Mouse (Mus musculus): ENCODE measurements around the gene Dnpep.

Dnpep gene

DNA sequence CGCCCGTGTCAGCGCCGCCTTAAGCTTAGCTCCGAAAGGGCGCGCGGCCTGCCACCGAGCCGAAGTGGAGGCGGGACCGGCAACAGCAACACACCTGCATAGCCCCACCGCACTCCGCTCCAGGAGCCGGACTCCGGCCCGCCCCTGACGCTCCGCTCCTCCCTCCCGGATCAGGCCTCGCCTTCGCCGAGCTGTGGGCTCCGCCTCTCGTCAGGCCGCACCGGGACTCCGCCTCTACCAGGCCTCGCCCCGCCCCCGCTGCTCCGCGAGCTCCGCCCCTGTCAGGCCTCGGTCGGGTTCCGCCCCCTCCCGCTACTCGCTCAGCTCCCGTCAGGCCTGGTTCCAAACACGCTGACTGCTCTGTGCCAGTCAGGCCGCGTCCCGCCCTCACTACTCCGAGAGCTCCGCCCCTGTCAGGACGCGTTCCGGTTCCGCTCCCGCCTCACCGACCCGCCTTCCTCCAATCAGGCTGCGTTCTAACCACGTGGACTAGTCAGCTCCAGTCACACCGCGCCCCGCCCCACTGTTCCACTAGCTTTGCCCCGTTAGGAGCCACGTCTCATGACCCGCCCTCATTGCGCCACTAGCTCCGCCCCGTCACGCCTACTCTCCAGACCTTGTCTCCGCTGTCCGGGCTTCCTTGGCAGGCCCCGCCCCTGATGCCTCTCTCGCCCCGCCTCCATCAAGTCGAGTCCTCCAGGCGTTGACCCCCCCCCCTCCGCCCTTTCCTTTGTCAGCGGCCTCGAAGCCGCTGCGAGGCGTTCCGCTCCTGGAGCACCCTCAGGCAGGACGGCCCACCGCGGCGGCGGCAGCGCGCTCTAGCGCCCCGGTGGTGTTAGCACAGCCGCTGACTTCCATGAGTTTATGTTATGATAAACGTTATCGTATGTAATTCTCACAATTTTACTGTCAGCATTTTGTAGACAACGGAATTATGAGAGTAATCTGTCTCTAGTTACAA, at the start of gene Dnpep:
Gene Dnpep (minus strand): TSS at position 750 of the 961 bp plus-strand sequence.
- peak; percentile 100 for DNase-seq

DNA sequence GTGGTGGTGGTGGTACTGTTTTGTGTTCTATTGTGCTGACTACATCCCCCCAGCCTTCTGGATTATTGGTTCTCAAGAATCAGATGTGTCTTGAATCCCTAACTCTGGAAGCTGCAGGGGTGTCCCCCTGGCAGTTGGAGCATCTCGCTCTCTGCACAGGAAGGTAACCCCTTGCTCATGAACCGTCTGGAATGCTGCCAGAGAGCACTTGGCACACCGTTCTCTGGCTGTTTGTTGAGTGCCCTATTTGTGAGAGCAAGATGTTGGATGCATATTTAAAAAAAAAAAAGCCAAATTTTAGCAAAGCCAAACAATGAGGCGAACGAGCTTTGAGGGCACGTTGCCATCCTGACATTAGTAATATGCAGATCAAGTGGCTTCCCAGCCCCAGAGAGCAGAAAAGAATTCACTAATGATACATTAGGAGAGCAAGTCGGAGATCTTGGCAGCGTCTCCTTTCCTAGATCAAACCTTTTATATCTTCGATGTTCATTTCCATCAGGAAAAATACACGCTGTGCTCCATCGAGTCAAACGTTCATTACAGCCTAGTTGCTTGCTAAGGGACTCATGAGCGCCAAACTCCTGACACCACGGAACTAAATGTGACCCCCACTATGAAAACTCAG, 47.8 kb upstream of the Dnpep start:
- DNase-seq, result no peak

DNA sequence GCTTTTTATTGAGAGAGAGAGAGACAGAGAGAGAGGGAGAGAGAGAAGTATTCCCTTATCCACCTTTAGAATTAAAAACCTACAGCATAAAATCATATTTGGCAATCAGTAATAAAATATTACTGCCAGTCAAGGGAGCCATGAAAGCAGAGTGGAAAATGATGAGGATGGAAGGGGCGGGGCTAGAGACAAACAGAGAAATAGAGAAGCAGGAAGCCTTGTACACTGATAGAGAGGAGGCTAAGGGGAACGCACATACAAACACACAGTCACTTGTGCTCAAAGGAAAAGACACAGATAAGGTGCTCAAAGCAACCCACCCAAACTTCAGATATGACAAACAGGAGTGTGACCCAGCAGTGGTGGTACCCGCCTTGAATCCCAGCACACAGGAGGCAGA, 46.1 kb upstream of the Dnpep start:
- no peak for DNase-seq

DNA sequence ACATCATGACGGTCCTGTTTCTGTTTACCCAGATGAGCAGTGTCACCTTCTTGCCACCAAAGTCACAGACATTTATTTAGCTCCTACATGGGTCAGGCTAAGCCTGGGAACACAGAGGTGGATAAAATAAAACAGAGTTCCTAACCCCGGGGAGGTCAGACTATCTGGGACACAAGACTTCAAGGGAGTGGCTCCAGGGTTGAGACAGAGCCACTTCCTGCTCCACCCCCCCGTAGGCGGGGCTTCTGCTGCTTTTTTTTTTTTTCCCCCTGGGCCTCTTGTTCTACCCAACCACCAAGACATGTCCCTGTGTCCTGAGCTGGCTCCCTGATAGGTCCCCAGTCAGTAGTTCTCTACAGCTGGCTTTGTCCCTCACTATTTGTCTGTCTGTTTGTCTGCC, 44.0 kb upstream of the Dnpep start:
- DNase-seq, result no peak

DNA sequence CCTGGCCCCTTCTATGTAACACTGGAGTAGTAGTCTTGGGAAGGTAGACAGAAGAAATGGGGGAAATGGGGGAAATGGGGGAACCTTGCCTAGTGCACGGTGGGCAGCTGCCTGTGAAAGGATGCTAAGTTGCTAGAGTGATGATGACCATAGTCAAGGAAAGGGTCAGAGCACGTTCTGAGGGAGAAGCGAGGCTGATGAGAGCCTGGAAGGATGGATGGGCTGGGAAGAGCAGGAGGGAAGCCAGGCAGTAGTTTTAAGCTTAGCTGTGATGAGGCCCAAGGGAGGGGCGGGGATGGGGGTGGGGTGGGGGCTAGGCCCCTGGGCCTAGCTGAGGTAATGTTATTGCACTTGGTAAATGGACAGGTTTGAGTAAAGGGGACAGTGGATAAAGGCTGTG, 43.3 kb upstream of the Dnpep start:
- no peak for DNase-seq

DNA sequence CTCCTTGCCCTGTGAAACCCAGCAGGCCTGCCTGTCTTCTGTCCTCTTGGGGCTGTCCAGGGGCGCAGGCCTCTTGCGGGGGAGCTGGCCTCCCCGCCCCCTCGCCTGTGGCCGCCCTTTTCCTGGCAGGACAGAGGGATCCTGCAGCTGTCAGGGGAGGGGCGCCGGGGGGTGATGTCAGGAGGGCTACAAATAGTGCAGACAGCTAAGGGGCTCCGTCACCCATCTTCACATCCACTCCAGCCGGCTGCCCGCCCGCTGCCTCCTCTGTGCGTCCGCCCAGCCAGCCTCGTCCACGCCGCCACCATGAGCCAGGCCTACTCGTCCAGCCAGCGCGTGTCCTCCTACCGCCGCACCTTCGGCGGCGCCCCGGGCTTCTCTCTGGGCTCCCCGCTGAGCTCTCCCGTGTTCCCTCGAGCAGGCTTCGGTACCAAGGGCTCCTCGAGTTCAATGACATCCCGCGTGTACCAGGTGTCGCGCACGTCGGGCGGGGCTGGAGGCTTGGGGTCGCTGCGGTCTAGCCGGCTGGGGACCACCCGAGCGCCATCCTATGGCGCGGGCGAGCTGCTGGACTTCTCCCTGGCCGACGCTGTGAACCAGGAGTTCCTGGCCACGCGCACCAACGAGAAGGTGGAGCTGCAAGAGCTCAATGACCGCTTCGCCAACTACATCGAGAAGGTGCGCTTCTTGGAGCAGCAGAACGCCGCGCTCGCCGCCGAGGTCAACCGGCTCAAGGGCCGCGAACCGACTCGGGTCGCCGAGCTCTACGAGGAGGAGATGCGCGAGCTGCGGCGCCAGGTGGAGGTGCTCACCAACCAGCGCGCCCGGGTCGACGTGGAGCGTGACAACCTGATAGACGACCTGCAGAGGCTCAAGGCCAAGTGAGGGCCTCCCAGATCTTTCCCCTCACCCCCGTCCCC, 42.6 kb upstream of the Dnpep start, which contains the start of gene Des:
Gene Des (plus strand): TSS at position 218 of the 920 bp plus-strand sequence.
- DNase-seq, result peak; percentile 73

DNA sequence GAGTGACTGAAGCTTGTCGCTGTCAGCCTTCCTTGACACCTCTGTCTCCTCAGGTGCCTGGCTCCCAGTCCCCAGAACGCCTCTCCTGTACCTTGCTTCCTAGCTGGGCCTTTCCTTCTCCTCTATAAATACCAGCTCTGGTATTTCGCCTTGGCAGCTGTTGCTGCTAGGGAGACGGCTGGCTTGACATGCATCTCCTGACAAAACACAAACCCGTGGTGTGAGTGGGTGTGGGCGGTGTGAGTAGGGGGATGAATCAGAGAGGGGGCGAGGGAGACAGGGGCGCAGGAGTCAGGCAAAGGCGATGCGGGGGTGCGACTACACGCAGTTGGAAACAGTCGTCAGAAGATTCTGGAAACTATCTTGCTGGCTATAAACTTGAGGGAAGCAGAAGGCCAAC, 41.6 kb upstream of the Dnpep start:
- DNase-seq, result no peak

DNA sequence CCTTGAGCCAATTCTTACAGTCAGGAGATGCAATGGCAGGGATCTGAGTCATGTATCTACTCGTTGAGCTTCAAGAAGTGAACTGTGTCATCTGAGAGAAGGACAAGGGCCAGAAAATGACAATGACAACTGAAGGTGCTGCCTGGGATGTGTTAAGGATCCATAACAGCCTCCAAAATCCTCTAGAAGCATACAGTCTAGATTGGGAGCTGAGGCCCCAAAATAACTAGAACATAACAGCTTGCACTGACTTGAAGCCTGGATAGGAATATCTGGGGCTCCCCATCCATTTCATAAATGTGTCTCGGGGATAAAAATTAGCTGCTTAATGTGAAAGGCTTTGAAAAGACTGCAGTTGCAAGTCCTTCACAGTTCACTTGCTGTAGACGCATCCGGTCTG, 40.2 kb upstream of the Dnpep start:
- no peak for DNase-seq

DNA sequence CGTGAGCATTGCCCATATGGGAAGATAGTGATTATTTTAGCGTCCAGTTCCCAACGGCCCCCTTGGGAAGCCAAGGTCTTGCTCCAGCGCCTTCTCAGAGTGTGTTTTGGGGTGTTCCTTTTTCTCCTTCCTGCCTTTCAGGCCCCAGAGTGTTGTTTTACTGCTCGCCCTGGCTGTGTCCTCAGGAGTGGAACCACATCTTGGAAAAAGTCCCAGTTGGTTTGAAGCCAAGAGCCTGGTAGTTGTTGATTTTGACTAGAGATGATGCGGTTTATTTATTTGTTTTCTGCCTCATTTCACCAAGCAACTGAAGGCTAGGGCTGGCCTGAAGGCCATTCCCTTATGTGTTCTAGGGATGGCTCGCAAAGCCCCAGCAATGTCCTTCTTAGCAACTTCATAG, 39.5 kb upstream of the Dnpep start:
- DNase-seq, result peak; percentile 59

DNA sequence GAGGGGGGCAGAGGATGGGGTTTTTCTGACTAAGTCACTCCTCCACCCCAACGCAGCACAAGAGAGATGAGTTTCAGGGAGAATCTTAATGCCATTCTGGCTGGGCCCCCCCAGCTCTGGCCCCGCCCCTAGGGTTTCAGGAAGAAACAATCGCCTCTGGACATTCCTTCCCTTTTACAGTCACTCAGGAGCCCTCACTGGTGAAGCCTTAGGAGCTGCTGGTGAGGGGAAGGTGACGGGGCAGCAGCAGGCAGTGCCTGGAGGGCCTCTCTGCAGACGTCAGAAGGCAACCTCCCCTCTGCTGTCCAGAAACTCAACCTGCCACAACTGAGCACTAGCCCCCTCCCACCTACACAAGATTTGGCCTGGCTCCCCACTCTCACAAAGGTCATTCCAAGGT, 31.5 kb upstream of the Dnpep start:
- no peak for DNase-seq

DNA sequence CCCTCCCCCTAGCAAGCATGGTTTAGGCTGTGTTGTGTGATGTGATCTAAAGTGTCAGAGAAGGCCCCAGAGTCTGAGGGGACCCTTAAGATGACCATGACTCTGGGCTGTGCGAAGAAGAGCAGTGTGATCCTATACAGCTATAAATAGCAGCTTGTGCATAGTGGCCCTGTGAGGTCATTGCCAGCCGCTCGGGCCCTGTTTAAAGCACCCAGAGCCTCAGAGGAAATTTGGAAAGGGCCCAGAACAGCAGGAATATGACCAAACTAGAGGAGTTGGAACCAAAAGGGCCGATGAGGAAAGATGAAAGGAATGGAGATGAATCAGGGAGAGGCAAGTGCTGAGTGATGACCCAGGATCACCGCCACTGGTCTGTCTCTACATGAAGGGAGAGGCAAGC, 29.5 kb upstream of the Dnpep start:
- DNase-seq, result no peak

DNA sequence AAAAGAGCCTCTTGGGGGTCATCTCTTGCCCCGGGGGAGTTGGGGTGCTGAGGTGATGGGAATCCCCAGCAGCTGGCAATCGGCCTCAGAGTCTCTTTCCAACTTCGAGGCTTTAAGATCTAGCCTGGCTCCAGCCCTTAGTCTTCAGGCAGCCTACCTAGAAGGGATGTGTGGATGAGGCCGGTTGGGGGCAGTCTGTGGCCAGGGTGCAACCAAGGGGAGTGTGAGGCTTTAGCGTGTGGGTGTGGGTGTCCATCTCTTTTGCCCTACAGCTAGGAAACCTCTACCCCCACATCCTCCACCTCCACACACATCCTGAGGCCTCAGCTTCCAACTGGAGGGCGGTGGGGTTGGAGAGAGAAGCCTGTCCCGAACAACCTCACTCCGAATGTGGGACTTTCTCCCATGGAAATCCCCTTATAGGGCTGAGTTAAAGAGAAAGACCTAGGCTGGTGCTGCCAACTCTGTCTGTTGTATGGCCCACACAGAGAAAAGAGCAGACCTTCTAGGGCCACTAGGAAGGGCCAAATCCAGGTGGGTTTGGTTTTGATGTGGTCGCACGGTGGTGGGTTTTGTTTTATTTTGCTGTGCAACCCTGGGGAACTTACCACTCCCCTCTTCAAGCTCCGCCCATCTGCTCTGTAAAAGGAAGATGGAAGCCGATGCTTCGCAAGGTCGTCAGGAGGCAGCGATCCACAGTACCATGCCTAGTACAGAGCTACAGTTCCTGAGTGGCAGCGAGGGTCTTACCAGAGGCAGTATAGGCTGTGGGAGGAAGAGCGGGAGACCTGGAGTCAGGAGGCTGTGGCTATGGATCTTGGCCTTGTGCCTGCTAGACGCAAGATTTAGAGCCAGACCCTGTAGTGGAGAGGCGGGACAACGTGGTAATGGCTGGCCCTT, 27.5 kb upstream of the Dnpep start:
- DNase-seq, result no peak

DNA sequence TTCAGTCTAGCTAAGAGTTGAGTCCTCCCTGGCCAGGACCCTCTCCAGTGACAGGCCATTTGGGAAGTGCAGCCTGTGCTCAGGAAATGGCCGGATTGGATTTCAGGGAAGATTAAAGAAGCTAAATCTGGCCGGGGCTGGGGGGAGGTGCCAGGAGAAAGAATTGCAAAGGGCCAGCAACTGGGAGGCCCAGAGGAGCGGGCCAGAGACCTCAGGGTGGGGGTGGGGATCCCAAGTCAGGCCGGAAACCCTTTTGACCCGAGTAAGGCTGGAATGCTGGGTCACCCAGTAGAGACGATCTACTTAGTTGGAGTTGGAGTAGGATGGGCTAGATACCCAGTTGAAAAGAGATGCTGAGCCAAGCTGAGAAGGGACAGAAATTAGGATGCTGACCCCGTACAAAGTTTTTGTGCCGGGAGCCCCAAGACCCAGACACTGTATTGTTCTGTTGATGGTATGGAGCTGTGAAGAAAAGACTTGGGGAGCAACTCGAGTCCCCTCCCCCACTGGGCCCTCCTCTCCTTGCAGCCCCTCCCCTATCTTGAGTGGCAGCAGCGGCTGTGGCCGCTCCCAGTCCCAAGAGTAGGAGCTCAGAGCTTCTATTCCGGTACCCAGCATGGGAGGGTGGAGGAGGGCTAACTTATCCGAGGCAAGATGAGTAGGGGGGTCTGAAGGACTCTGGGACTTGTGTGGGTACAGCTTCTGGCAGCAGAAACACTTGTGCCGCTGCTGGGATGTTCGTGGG, 26.7 kb upstream of the Dnpep start:
- peak; percentile 27 for DNase-seq

DNA sequence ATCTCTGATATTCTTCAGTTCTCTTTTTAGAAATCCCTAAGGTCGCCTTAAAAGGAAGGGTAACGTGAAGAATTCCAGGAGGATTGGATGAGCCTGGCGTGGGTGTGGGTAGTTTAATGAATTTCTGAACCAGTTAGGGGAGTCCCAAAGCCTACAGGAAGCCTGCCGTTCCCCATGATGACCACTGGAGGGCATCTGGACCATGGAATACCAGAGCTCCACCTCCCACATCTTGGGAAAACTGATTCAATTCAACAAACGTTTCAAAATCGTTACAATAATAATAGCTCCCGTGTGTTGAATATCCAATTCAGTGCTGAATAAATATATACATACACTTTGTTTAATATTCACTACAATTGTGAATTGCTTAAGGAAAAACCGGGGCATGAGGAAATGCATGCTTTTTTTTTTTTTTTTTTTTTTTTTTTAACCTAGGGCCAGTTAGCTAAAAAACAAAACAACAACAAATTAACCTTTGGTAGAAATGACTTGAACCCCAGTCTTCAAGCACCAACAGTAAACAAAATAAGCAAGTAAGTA, 25.2 kb upstream of the Dnpep start:
- DNase-seq, result peak; percentile 75

DNA sequence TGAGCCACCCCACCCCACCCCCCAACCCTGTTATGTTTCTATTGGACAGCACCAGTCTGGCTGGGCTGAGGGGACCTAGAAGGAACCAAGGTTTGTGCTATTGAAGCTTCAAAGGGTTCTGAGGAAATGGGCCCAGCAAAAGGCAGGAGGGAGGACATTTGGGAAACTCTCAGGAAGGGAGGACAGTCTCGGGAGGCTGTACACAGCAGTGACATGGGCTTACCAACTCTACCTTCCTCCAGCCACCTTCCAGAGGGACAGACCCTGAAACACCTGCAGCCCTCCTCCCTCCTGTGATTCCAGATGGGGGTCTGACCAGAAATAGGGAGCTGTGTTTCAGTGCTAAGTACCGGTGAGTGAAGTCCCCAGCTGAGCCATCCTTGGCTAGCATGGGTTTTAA, 22.7 kb upstream of the Dnpep start:
- no peak for DNase-seq

DNA sequence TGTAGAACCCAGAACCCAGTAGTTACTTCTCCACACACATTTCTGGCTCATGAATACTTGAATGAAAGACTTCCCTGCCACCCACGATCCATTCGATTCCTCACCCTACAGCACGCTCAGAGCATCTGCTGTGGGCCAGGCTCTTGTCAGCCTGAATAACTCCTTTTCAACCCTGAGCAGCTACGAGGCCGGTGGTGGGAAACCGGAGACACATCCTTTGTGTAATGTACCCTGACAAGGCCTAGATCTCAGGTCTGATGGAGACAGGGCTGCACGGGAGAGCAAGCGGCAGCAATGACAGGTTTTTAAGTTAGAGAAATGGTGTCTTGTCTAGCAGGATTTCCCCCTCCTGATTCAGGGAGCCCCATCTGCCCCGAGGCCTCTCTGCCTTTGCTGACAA, 21.5 kb upstream of the Dnpep start:
- DNase-seq, result no peak

DNA sequence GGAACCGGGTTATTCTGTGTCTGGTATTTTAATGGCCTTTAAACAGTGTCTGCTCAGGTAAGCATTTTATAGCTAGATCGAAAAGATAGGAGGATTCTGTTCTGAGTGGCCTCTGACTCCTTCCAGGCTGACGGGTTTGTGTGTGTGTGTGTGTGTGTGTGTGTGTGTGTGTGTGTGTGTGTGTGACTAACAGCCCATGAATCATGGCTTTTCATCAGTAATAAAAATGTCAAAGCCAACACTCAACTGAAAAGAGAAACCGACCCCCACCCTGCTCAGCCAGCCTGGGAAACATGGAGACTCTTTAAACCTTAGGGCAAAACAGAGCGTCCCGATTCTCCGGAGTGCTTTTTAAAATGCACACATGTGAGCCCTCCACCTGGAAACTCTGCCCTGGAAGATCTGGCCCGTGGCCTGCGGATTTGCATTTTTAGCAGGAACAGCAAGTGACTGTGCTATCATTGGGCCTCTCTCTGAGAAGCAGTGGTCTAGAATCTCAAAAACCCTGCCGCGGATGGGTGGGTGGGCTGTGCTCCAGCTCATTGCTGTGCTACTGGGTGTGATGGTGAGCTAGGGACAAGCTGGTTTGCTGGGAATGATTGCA, 20.4 kb upstream of the Dnpep start:
- DNase-seq, result no peak

DNA sequence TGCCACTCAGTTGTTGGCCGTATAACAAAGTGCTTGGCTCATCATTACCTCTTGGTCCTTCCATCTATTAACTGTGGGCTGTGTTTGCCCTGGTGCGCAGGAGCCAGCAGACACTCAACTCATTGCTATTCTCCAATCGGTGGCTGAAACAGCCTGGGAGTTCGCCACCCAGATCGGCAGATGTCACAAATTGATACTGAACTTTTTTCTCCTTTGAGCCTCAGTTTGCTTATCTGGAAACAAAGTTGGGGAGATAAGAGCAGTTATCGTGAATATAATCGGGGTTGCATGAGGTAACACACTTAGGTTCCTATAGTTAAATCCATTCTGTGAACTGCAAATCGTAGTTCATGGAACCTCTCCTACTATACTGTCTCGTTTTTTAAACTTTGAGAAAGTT, 19.3 kb upstream of the Dnpep start:
- no peak for DNase-seq

DNA sequence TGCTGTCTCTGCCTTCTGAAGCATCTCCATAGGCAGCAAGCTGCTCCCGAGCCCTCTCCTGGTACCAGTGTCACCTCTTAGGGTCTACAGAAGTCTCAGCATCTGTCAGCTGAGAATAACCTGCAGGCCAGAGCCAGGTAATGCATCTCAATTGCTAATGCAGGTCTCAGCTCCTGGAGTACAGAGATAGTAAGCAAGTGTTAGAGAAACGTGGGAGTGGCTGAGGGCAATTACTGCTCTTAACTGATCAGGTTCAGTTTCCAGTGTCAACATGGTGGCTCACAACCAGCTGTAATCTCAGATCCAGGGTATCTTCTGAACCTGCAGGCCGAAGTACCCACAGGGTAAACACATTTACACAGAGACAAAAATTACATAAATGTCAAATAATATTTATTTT, 18.7 kb upstream of the Dnpep start:
- DNase-seq, result no peak

DNA sequence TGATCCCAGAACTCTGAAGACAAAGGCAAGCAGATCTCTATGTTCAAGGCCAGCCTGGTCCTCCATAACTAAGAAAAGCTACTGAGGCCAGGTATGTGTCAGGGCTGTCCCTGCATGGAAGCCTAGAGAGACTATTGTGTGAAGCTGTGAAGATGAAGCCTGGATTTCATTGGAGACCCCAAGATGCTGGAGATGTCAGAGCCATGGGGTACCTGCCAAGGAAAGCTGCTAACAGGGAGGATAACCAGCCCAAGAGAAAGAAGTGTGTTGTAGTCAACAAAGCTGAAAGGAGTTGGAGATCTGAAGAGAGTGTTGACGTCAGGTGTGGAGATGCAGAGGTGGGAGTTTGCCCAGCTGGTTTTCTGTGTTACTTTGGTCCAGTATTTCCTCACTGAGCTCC, 13.5 kb upstream of the Dnpep start:
- DNase-seq, result no peak

DNA sequence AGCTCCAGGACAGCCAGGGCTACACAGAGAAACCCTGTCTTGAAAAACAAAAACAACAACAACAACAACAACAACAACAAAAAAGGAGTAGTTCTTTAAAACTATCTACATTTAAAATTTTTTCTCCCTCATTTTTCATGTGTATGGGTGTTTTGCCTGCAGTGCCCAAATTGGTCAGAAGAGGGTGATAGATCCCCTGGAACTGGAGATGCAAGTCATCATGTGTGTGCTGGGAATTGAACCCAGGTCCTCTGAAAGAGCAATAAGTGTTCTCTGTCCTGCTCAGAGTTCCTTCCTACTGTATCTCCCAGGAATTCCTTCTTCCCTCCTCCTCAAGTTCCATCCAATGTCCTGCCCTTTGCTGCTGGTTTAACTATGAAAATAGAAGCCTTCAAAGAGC, 9.7 kb upstream of the Dnpep start:
- DNase-seq, result no peak

Measured in lung, postnatal 14 days (tissue).